ENCODE assay signal across 11 mouse cellular contexts in genomic region chr3:99256766-99257165, GRCm38 (mm10). TPM values are rescaled to one million over a fixed set of nuclear protein-coding genes. Genes with fewer than 3 reads are reported as not detected.
A peak's percentile ranks its signal among the peaks of the same experiment; 100 is the strongest.
DNase-seq lines count a peak whose midpoint lies in the region; ATAC-seq and TF ChIP-seq lines count a peak whose summit lies in the region.
"Had no signal": no experiment of that assay in that cellular context is flagged by ENCODE, and none has a peak within 500 bp of the region (broad histone marks: within the 10 kb centered on the region; RNA-seq: fewer than 3 reads in every experiment).

No protein-coding gene starts in this region.

- DNase-seq in gastrocnemius, postnatal 25 days, result peak; percentile 51
- DNase-seq in gastrocnemius, postnatal 10 days, result no peak
- no peak for DNase-seq in midbrain, postnatal 0 days (ENCODE audit: low spot score)
- peak; percentile 48 for DNase-seq in hindbrain, postnatal 0 days (ENCODE audit: low spot score)
- no peak for DNase-seq in layer of hippocampus, adult 9-10 months (ENCODE audit: low spot score)
- no peak for DNase-seq in adrenal gland, adult 18-20 months (ENCODE audit: low spot score in 2 of 2)
- DNase-seq: lung, adult 2 months had no signal

- H3K27me3 ChIP-seq in midbrain, postnatal 0 days (ENCODE audit: insufficient read depth, low read length), result peaks cover 86% of the 10 kb centered on the region
- H3K27me3 ChIP-seq in midbrain, embryonic 16.5 days (ENCODE audit: control insufficient read depth, insufficient read depth, low read depth, low read length), result peaks cover 66% of the 10 kb centered on the region
- H3K27me3 ChIP-seq in hindbrain, postnatal 0 days (ENCODE audit: insufficient read depth, low read length), result peaks cover 89% of the 10 kb centered on the region
- H3K27me3 ChIP-seq in intestine, embryonic 15.5 days (replicated peaks), result peaks cover 87% of the 10 kb centered on the region

- no peak overlapping the region for H3K27ac ChIP-seq in midbrain, postnatal 0 days (ENCODE audit: low read depth, low read length)
- H3K27ac ChIP-seq in midbrain, embryonic 16.5 days (ENCODE audit: low read length), result no peak overlapping the region
- H3K27ac ChIP-seq in hindbrain, postnatal 0 days, result no peak overlapping the region
- H3K27ac ChIP-seq in intestine, embryonic 15.5 days, result no peak overlapping the region
- H3K27ac ChIP-seq: hindbrain, embryonic 15.5 days; midbrain, embryonic 15.5 days had no signal

- no peak overlapping the region for H3K9ac ChIP-seq in midbrain, postnatal 0 days (replicated peaks; ENCODE audit: low read length, poor library complexity, severe bottlenecking)
- no peak overlapping the region for H3K9ac ChIP-seq in midbrain, embryonic 16.5 days (ENCODE audit: low read depth, low read length)
- H3K9ac ChIP-seq in hindbrain, postnatal 0 days (replicated peaks; ENCODE audit: low read length), result no peak overlapping the region
- H3K9ac ChIP-seq in intestine, embryonic 15.5 days, result no peak overlapping the region
- H3K9ac ChIP-seq: hindbrain, embryonic 15.5 days; midbrain, embryonic 15.5 days had no signal

- H3K4me1 ChIP-seq in midbrain, postnatal 0 days (ENCODE audit: insufficient read depth, low read length), result no peaks in the 10 kb centered on the region
- H3K4me1 ChIP-seq in midbrain, embryonic 16.5 days (ENCODE audit: control insufficient read depth, insufficient read depth, low read length), result peaks cover 6% of the 10 kb centered on the region; the same call in 1 of the 2 replicates
- no peaks in the 10 kb centered on the region for H3K4me1 ChIP-seq in hindbrain, postnatal 0 days (ENCODE audit: insufficient read depth, low read length)
- peaks cover 11% of the 10 kb centered on the region for H3K4me1 ChIP-seq in intestine, embryonic 15.5 days (replicated peaks)

- H3K4me2 ChIP-seq in midbrain, postnatal 0 days (ENCODE audit: low read depth, low read length, poor library complexity, severe bottlenecking), result no peak overlapping the region
- H3K4me2 ChIP-seq in midbrain, embryonic 16.5 days (ENCODE audit: low read length), result no peak overlapping the region
- no peak overlapping the region for H3K4me2 ChIP-seq in hindbrain, postnatal 0 days (ENCODE audit: low read depth, low read length)
- no peak overlapping the region for H3K4me2 ChIP-seq in intestine, embryonic 15.5 days (replicated peaks)
- H3K4me2 ChIP-seq: hindbrain, embryonic 15.5 days; midbrain, embryonic 15.5 days had no signal

- H3K9me3 ChIP-seq in midbrain, postnatal 0 days (ENCODE audit: low read length), result no peaks in the 10 kb centered on the region
- H3K9me3 ChIP-seq in midbrain, embryonic 16.5 days (replicated peaks; ENCODE audit: control insufficient read depth, low read length, poor library complexity, severe bottlenecking), result no peaks in the 10 kb centered on the region; the same call in 1 of the 2 replicates
- no peaks in the 10 kb centered on the region for H3K9me3 ChIP-seq in hindbrain, postnatal 0 days (ENCODE audit: low read length)
- H3K9me3 ChIP-seq in intestine, embryonic 15.5 days, result no peaks in the 10 kb centered on the region; the same call in 1 of the 2 replicates
- H3K9me3 ChIP-seq: hindbrain, embryonic 15.5 days; midbrain, embryonic 15.5 days had no signal

- ATAC-seq in midbrain, postnatal 0 days (ENCODE audit: low FRiP score), result no peak
- no peak for ATAC-seq in midbrain, embryonic 16.5 days
- ATAC-seq in hindbrain, postnatal 0 days, result no peak
- ATAC-seq in intestine, embryonic 15.5 days, result no peak
- ATAC-seq: midbrain, embryonic 15.5 days had no signal

- peak; percentile 27 for TF ChIP-seq CTCF in midbrain, postnatal 0 days (IDR thresholded peaks at IDR 0.05)
- peak; percentile 33 for TF ChIP-seq CTCF in hindbrain, postnatal 0 days (IDR thresholded peaks at IDR 0.05; ENCODE audit: low read depth)

- H3K4me3 ChIP-seq in midbrain, postnatal 0 days (ENCODE audit: low read depth, low read length), result no peak overlapping the region
- no peak overlapping the region for H3K4me3 ChIP-seq in midbrain, embryonic 16.5 days (ENCODE audit: low read depth, low read length)
- no peak overlapping the region for H3K4me3 ChIP-seq in hindbrain, postnatal 0 days (ENCODE audit: low read length)
- no peak overlapping the region for H3K4me3 ChIP-seq in intestine, embryonic 15.5 days (replicated peaks)
- H3K4me3 ChIP-seq: hindbrain, embryonic 15.5 days; midbrain, embryonic 15.5 days had no signal

- H3K36me3 ChIP-seq in midbrain, postnatal 0 days (ENCODE audit: insufficient read depth, low read length), result no peaks in the 10 kb centered on the region
- no peaks in the 10 kb centered on the region for H3K36me3 ChIP-seq in midbrain, embryonic 16.5 days (ENCODE audit: control insufficient read depth, insufficient read depth, low read length)
- H3K36me3 ChIP-seq in hindbrain, postnatal 0 days (ENCODE audit: insufficient read depth, low read length), result no peaks in the 10 kb centered on the region
- no peaks in the 10 kb centered on the region for H3K36me3 ChIP-seq in intestine, embryonic 15.5 days
- H3K36me3 ChIP-seq: hindbrain, embryonic 15.5 days; midbrain, embryonic 15.5 days had no signal

- 2% methylated on average over 20 of the region's 20 CpGs for WGBS in midbrain, postnatal 0 days
- WGBS in midbrain, embryonic 16.5 days, result 2% methylated on average over 20 of the region's 20 CpGs
- WGBS in hindbrain, postnatal 0 days, result 1% methylated on average over 20 of the region's 20 CpGs
- WGBS in intestine, embryonic 15.5 days, result 1% methylated on average over 20 of the region's 20 CpGs

RNA-seq across cellular contexts. Expression of gene Tbx15, which starts 16.6 kb away (rescaled TPM):
- total RNA-seq in gastrocnemius, postnatal 25 days (2021), result 100 to 1,000 TPM; 104 to 122 TPM
- total RNA-seq in gastrocnemius, postnatal 10 days (2021), result 100 to 1,000 TPM; 102 to 118 TPM
- total RNA-seq in midbrain, postnatal 0 days (2014; rRNA removed), result 1.3 and 13.1 TPM in 2 replicates
- polyA plus RNA-seq in midbrain, postnatal 0 days (2015; fragmentation: Nextera tagmentation; extraction: Ambion mirVana), result 0.59 and 0.91 TPM in 2 replicates
- 0.45 and 0.68 TPM in 2 replicates for polyA plus RNA-seq in midbrain, embryonic 16.5 days (2015; fragmentation: Nextera tagmentation; extraction: Ambion mirVana)
- 2.9 and 4.3 TPM in 2 replicates for total RNA-seq in hindbrain, postnatal 0 days (2014; rRNA removed)
- 0.64 TPM in 2 replicates for polyA plus RNA-seq in hindbrain, postnatal 0 days (2015; fragmentation: Nextera tagmentation; extraction: Ambion mirVana)
- 0.04 TPM in 2 replicates for polyA plus RNA-seq in intestine, embryonic 15.5 days (2015; fragmentation: Nextera tagmentation; extraction: Ambion mirVana)
- under 1 TPM; 0.13 to 0.33 TPM for total RNA-seq in adrenal gland, adult 18-20 months (2021)

Comparison
In these comparisons a context has a peak if more than half of its experiments do, and no peak if none do; other contexts are left out.
1. DNase-seq: peak in gastrocnemius, postnatal 25 days (single experiment) and hindbrain, postnatal 0 days (single experiment); none in gastrocnemius, postnatal 10 days (single experiment), midbrain, postnatal 0 days (single experiment), layer of hippocampus, adult 9-10 months (single experiment) and adrenal gland, adult 18-20 months (0 of 2).